Mouse (Mus musculus): ENCODE results near the gene Bcl10. TPM values are rescaled to one million over a fixed set of nuclear protein-coding genes. Genes with fewer than 3 reads are reported as not detected.

The Bcl10 gene
- polyA plus RNA-seq, 1 experiment from 2014 or later: 39.1 TPM

DNA sequence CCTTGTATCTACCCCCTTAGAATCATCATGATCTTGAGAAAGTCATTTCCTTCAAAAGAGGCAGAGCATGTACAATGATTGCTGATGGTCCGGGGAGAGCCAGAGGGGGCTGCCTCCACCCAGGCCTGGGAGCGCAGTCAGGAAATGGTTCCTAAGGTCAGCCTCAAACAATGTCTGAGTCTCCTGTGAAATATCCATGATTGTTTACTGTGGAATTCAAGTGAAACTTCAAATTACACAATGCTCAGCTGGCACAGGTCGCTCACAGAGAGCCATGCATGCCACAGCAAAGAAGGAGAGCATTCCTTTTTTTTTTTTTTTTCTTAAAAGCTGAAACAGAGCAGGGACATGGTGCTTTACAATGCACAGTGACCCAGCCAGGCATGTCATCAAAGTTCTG lies 30.2 kb upstream of the Bcl10 start:
- Histone ChIP-seq H3K4me3 (ENCODE audit: low read depth, low read length) (no peak overlapping the region), H3K9ac (ENCODE audit: low read depth, low read length) (no peak overlapping the region), H3K4me1 (replicated peaks; ENCODE audit: control insufficient read depth, insufficient read depth, low read length) (no peaks in the 10 kb centered on the region), H3K27ac (ENCODE audit: low read depth, low read length) (no peak overlapping the region), H3K36me3 (ENCODE audit: control insufficient read depth, insufficient read depth) (no peaks in the 10 kb centered on the region), H3K9me3 (ENCODE audit: control insufficient read depth) (no peaks in the 10 kb centered on the region), H3K4me2 (replicated peaks; ENCODE audit: low read depth) (no peak overlapping the region), H3K27me3 (replicated peaks; ENCODE audit: control insufficient read depth, insufficient read depth, low read length) (no peaks in the 10 kb centered on the region)
- 72% methylated on average over 3 of the region's 3 CpGs for WGBS
- TF ChIP-seq CTCF (IDR thresholded peaks at IDR 0.05; ENCODE audit: low read depth): no peak
- no peak for ATAC-seq

DNA sequence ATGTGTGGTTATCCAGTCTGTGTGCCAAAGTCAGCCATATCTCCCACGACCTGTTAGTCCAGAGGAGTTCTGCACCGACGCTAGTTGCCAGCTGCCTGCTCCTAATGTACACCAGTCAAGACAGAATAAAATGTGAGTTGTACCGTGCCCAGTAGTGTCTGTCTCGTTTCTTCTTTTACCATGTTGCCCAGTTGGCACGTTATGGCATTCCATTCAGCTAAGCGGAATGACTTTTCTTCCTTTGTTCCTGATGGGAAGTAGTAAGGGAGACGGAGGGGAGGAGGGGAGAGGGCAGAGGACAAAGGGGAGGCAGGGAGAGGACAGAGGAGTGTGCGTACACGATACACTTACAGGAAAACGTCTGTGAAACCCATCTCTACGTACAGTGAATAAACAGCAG lies 28.5 kb upstream of the Bcl10 start:
- H3K27ac ChIP-seq (ENCODE audit: low read depth, low read length): no peak overlapping the region
- WGBS: 82% methylated on average over 12 of the region's 12 CpGs

DNA sequence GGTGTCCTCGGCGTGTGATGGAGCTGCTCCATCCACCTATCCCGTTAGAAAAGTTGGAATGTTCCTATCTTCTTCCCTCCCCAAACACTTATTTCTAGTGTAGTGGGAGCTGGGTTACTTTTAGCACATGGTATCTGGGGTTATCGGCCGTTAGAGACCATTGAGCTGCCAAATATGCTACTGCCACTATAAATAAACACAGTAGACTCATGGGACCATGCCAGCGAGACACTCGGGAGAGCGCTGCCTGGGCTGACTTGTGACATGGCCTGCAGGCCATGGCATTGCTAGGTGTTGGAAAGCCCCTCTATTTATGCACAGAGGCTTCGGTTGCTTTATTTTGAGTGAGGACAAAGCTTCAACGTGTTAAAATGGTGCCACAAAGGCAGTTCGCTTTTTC lies 24.9 kb upstream of the Bcl10 start:
- no peak overlapping the region for H3K27ac ChIP-seq (ENCODE audit: low read depth, low read length)
- no peak for TF ChIP-seq CTCF (IDR thresholded peaks at IDR 0.05; ENCODE audit: low read depth)
- H3K4me2 ChIP-seq (replicated peaks; ENCODE audit: low read depth): no peak overlapping the region
- no peaks in the 10 kb centered on the region for H3K4me1 ChIP-seq (replicated peaks; ENCODE audit: control insufficient read depth, insufficient read depth, low read length)
- no peaks in the 10 kb centered on the region for H3K9me3 ChIP-seq (ENCODE audit: control insufficient read depth)
- no peaks in the 10 kb centered on the region for H3K27me3 ChIP-seq (replicated peaks; ENCODE audit: control insufficient read depth, insufficient read depth, low read length)
- H3K4me3 ChIP-seq (ENCODE audit: low read depth, low read length): no peak overlapping the region
- WGBS: 84% methylated on average over 11 of the region's 11 CpGs
- no peaks in the 10 kb centered on the region for H3K36me3 ChIP-seq (ENCODE audit: control insufficient read depth, insufficient read depth)
- H3K9ac ChIP-seq (ENCODE audit: low read depth, low read length): no peak overlapping the region
- ATAC-seq: no peak

More for the DNA sequence above, 28.5 kb upstream of the Bcl10 start:
- Histone ChIP-seq H3K4me2 (replicated peaks; ENCODE audit: low read depth) (no peak overlapping the region), H3K9me3 (ENCODE audit: control insufficient read depth) (no peaks in the 10 kb centered on the region), H3K4me3 (ENCODE audit: low read depth, low read length) (no peak overlapping the region), H3K9ac (ENCODE audit: low read depth, low read length) (no peak overlapping the region), H3K36me3 (ENCODE audit: control insufficient read depth, insufficient read depth) (no peaks in the 10 kb centered on the region), H3K4me1 (replicated peaks; ENCODE audit: control insufficient read depth, insufficient read depth, low read length) (no peaks in the 10 kb centered on the region), H3K27me3 (replicated peaks; ENCODE audit: control insufficient read depth, insufficient read depth, low read length) (no peaks in the 10 kb centered on the region)
- ATAC-seq: no peak
- TF ChIP-seq CTCF (IDR thresholded peaks at IDR 0.05; ENCODE audit: low read depth): no peak

DNA sequence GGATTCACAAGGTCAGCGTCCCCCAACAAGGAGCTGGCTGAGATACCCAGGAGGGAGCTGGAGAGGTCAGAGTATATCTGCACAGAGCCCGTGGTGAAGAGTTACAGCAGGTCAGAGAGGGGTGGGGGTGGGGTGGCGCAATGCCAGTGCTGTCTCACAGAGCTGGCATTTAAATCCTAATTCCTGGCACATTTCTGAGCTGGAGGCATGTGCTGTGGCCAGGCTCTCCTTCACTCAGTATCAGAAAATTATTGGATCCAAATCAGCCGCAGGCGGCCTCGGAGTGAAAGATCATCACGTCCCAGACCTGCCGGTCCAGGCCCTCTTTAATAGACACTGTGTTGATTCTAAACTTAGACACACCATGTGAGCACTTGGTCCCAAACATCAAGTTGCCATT lies 22.8 kb upstream of the Bcl10 start:
- H3K27me3 ChIP-seq (replicated peaks; ENCODE audit: control insufficient read depth, insufficient read depth, low read length): no peaks in the 10 kb centered on the region
- 73% methylated on average over 8 of the region's 8 CpGs for WGBS
- no peaks in the 10 kb centered on the region for H3K36me3 ChIP-seq (ENCODE audit: control insufficient read depth, insufficient read depth)
- no peak overlapping the region for H3K4me2 ChIP-seq (replicated peaks; ENCODE audit: low read depth)
- H3K4me3 ChIP-seq (ENCODE audit: low read depth, low read length): no peak overlapping the region
- no peak for TF ChIP-seq CTCF (IDR thresholded peaks at IDR 0.05; ENCODE audit: low read depth)
- no peak overlapping the region for H3K9ac ChIP-seq (ENCODE audit: low read depth, low read length)
- no peaks in the 10 kb centered on the region for H3K4me1 ChIP-seq (replicated peaks; ENCODE audit: control insufficient read depth, insufficient read depth, low read length)
- H3K9me3 ChIP-seq (ENCODE audit: control insufficient read depth): no peaks in the 10 kb centered on the region
- no peak for ATAC-seq
- H3K27ac ChIP-seq (ENCODE audit: low read depth, low read length): no peak overlapping the region

DNA sequence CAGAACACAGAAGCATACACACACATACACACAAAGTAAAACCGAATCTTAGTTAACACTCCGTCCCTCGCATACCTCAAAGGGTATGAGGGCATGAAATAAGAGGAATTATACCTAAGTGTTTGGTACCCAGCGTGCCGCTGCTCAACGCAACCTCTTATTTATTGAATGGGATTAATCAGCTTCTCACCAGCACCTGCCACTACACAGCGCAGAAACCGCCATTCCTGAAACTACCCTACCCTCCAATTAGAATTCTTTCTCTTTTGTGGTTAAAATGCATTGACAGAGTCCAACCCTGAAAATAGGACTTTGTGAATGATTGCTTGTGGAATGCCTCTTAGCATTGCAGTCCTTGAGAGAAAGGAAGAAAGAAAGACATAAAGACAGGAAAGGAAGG lies 19.1 kb upstream of the Bcl10 start:
- Histone ChIP-seq H3K27me3 (replicated peaks; ENCODE audit: control insufficient read depth, insufficient read depth, low read length) (no peaks in the 10 kb centered on the region), H3K9me3 (ENCODE audit: control insufficient read depth) (no peaks in the 10 kb centered on the region), H3K4me2 (replicated peaks; ENCODE audit: low read depth) (no peak overlapping the region), H3K4me1 (replicated peaks; ENCODE audit: control insufficient read depth, insufficient read depth, low read length) (no peaks in the 10 kb centered on the region), H3K9ac (ENCODE audit: low read depth, low read length) (no peak overlapping the region), H3K27ac (ENCODE audit: low read depth, low read length) (no peak overlapping the region), H3K36me3 (ENCODE audit: control insufficient read depth, insufficient read depth) (no peaks in the 10 kb centered on the region), H3K4me3 (ENCODE audit: low read depth, low read length) (no peak overlapping the region)
- TF ChIP-seq CTCF (IDR thresholded peaks at IDR 0.05; ENCODE audit: low read depth): no peak
- no peak for ATAC-seq
- WGBS: 91% methylated on average over 8 of the region's 8 CpGs

DNA sequence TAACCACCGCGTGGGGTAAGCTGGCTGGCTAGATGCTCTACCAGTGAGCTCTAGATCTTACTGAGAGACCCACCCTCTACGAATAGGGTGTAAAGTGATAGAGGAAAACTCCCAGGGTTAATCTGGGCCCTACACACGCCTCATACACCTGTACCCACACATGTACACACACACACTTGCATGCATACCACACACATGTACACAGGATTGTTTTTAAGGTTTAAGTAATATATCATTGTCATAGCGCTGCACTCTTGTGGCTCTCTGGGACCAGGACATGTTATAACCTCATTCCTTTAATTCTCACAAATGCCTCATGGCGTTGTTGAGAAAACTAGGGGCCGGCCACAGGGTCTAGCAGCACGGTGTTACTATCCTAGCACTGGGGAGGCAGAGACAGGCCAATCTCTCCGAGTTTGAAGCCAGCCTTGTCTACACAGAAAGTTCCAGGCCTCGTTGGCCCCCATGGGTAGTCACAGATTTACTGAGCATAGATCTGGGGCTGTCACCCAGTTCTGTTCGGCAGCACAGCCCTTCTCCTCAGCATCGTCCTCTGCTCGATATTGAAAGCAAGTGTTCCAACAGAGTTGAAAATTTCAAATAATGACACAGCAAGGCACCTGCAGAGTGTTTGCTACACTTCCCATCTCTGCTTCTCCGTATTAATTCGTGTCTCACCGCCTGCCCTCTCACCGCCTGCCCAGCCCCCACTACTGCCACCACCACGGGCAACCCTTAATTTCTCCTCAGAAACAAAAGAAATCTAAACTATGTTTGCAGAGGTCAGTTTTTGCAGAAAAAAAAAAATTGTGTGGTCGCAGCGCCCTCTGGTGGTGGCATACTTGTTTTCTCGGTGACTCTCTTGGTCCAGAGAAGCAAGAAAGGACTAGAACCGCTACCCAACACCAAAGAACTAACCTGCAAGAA lies 17.5 kb upstream of the Bcl10 start:
- Histone ChIP-seq H3K27ac (ENCODE audit: low read depth, low read length) (no peak overlapping the region), H3K36me3 (ENCODE audit: control insufficient read depth, insufficient read depth) (no peaks in the 10 kb centered on the region), H3K4me2 (replicated peaks; ENCODE audit: low read depth) (peak overlapping the region; percentile 35), H3K9ac (ENCODE audit: low read depth, low read length) (no peak overlapping the region), H3K4me1 (replicated peaks; ENCODE audit: control insufficient read depth, insufficient read depth, low read length) (no peaks in the 10 kb centered on the region), H3K9me3 (ENCODE audit: control insufficient read depth) (no peaks in the 10 kb centered on the region), H3K27me3 (replicated peaks; ENCODE audit: control insufficient read depth, insufficient read depth, low read length) (no peaks in the 10 kb centered on the region), H3K4me3 (ENCODE audit: low read depth, low read length) (no peak overlapping the region)
- WGBS: 53% methylated on average over 22 of the region's 22 CpGs
- ATAC-seq: no peak; the same call in 1 of the 2 replicates
- TF ChIP-seq CTCF (IDR thresholded peaks at IDR 0.05; ENCODE audit: low read depth): peak; percentile 82

Measured in intestine, postnatal 0 days (tissue).